Mouse (Mus musculus): ENCODE measurements at regions not wholly inside any gene's neighbourhood (a gene's known extent, or its start where the extent isn't known, plus 50 kb on each side); places are given as distances from the start of the nearest gene placed in this dataset.
A peak's percentile ranks its signal among the peaks of the same experiment; 100 is the strongest.

GRCm38 (mm10) chr13:107151548-107151947 lies 129.6 kb upstream of the Kif2a start:
- Histone ChIP-seq H3K4me1 (ENCODE audit: control insufficient read depth, insufficient read depth, low read length) (no peaks in the 10 kb centered on the region), H3K27me3 (ENCODE audit: control insufficient read depth, insufficient read depth, low read length) (no peaks in the 10 kb centered on the region), H3K4me2 (ENCODE audit: low read depth, low read length) (no peak overlapping the region), H3K36me3 (ENCODE audit: control insufficient read depth, insufficient read depth, low read length) (no peaks in the 10 kb centered on the region), H3K9ac (ENCODE audit: low read length) (no peak overlapping the region), H3K9me3 (replicated peaks; ENCODE audit: control insufficient read depth, low read length) (no peaks in the 10 kb centered on the region), H3K27ac (ENCODE audit: low read length) (no peak overlapping the region), H3K4me3 (replicated peaks; ENCODE audit: low read length) (no peak overlapping the region)
- 79% methylated on average over 5 of the region's 5 CpGs for WGBS
- no peak for ATAC-seq (ENCODE audit: insufficient read depth, low FRiP score)

DNA sequence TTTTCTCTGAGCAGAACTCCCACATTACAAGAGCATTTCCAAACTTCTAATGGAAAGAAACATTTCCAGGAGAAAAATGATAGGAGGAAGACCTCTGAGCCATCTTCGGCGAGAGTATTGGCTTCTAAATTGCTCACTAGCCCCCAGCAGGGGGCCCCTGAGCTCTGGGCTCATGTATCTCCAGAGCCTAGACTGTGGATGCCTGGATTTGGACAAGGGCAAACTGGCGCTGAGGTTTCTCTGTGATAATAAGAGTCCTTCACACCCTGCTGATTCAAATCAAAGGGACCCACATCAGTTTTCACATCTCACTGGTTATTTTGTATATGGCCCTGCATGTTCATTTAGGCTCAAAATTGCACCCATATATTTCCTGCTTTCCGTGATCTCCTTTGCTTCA lies 119.3 kb upstream of the Kif2a start:
- H3K9ac ChIP-seq (ENCODE audit: low read length): no peak overlapping the region
- no peak overlapping the region for H3K27ac ChIP-seq (ENCODE audit: low read length)
- H3K36me3 ChIP-seq (ENCODE audit: control insufficient read depth, insufficient read depth, low read length): no peaks in the 10 kb centered on the region
- H3K4me3 ChIP-seq (replicated peaks; ENCODE audit: low read length): no peak overlapping the region
- H3K27me3 ChIP-seq (ENCODE audit: control insufficient read depth, insufficient read depth, low read length): no peaks in the 10 kb centered on the region
- no peaks in the 10 kb centered on the region for H3K4me1 ChIP-seq (ENCODE audit: control insufficient read depth, insufficient read depth, low read length)
- H3K9me3 ChIP-seq (replicated peaks; ENCODE audit: control insufficient read depth, low read length): no peaks in the 10 kb centered on the region
- ATAC-seq (ENCODE audit: insufficient read depth, low FRiP score): no peak
- H3K4me2 ChIP-seq (ENCODE audit: low read depth, low read length): no peak overlapping the region
- 62% methylated on average over 4 of the region's 4 CpGs for WGBS

GRCm38 (mm10) chr13:107134125-107134524 lies 112.2 kb upstream of the Kif2a start:
- Histone ChIP-seq H3K9me3 (replicated peaks; ENCODE audit: control insufficient read depth, low read length) (no peaks in the 10 kb centered on the region), H3K9ac (ENCODE audit: low read length) (no peak overlapping the region), H3K27me3 (ENCODE audit: control insufficient read depth, insufficient read depth, low read length) (no peaks in the 10 kb centered on the region), H3K4me2 (ENCODE audit: low read depth, low read length) (no peak overlapping the region), H3K4me1 (ENCODE audit: control insufficient read depth, insufficient read depth, low read length) (no peaks in the 10 kb centered on the region), H3K36me3 (ENCODE audit: control insufficient read depth, insufficient read depth, low read length) (no peaks in the 10 kb centered on the region), H3K27ac (ENCODE audit: low read length) (no peak overlapping the region), H3K4me3 (replicated peaks; ENCODE audit: low read length) (no peak overlapping the region)
- ATAC-seq (ENCODE audit: insufficient read depth, low FRiP score): no peak

DNA sequence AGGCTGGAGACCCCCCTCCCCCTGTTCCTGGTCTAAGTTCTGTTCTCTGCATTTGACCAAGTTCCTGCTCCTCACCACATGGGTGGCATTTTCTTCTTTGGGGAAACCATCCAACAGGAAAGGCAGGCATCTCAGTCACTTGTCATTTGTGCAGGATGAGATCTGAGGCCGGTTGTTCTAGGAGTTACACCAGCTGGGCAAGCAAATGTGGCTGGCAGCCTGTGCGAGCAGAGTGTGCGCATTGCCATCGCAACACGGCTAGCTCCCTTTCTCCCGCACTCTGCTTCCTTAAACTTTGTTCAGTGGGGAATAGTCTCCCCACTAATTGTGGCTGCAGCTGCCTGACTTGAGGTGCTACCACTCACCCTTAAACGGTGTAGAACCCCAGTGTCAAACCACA lies 104.7 kb upstream of the Kif2a start:
- no peaks in the 10 kb centered on the region for H3K36me3 ChIP-seq (ENCODE audit: control insufficient read depth, insufficient read depth, low read length)
- whole genome bisulfite sequencing: 90% methylated on average over 7 of the region's 7 CpGs
- no peak overlapping the region for H3K4me2 ChIP-seq (ENCODE audit: low read depth, low read length)
- no peak overlapping the region for H3K9ac ChIP-seq (ENCODE audit: low read length)
- H3K27ac ChIP-seq (ENCODE audit: low read length): no peak overlapping the region
- no peaks in the 10 kb centered on the region for H3K27me3 ChIP-seq (ENCODE audit: control insufficient read depth, insufficient read depth, low read length)
- no peaks in the 10 kb centered on the region for H3K9me3 ChIP-seq (replicated peaks; ENCODE audit: control insufficient read depth, low read length)
- no peak for ATAC-seq (ENCODE audit: insufficient read depth, low FRiP score)
- H3K4me3 ChIP-seq (replicated peaks; ENCODE audit: low read length): no peak overlapping the region
- no peaks in the 10 kb centered on the region for H3K4me1 ChIP-seq (ENCODE audit: control insufficient read depth, insufficient read depth, low read length)

- H3K4me1 ChIP-seq (ENCODE audit: control insufficient read depth, insufficient read depth, low read length): no peaks in the 10 kb centered on the region
- H3K9ac ChIP-seq (ENCODE audit: low read length): no peak overlapping the region
- WGBS: 65% methylated on average over 8 of the region's 8 CpGs
- H3K27me3 ChIP-seq (ENCODE audit: control insufficient read depth, insufficient read depth, low read length): no peaks in the 10 kb centered on the region
- H3K4me2 ChIP-seq (ENCODE audit: low read depth, low read length): no peak overlapping the region
- ATAC-seq (ENCODE audit: insufficient read depth, low FRiP score): no peak
- H3K4me3 ChIP-seq (replicated peaks; ENCODE audit: low read length): no peak overlapping the region
- no peak overlapping the region for H3K27ac ChIP-seq (ENCODE audit: low read length)
- no peaks in the 10 kb centered on the region for H3K9me3 ChIP-seq (replicated peaks; ENCODE audit: control insufficient read depth, low read length)
- no peaks in the 10 kb centered on the region for H3K36me3 ChIP-seq (ENCODE audit: control insufficient read depth, insufficient read depth, low read length)
Measured at GRCm38 (mm10) chr13:107124130-107124668, 102.3 kb upstream of the Kif2a start.

DNA sequence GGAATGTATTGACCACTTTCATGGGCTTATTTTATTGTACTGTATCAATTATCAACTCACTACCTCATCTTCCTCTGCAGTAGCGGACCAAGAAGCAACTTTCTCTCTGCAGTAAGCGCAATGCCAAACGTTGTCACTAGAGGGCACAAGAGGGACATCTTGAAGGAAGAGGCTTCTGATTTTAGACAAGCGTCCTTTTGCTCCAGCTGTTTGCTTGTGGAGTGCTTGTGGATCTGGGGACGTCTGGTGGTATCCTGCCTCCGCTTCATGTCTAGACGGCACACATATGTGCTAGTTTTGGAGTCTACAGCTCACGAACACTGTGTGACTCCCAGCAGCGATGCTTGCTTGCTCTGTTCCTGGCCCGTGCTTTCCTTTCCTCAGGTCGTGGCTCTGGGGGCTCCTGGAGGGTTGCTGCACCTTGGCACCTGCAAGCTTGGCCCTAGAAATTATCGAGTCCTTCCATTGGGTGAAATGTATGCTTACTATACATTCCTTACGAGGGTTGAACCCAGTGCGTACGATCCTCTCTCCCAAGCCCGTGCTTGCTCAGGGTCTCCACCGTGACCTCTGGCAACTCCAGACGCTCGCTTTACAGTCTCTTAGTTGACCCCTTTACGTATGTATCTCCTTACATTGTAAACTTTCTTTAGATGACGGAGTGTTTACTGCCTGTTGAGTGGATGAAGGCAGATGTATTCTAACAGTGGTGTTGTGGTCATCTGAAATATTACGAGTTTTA lies 92.2 kb upstream of the Kif2a start:
- ATAC-seq (ENCODE audit: insufficient read depth, low FRiP score): peak; percentile 56; the same call in 1 of the 2 replicates
- Histone ChIP-seq H3K4me2 (ENCODE audit: low read depth, low read length) (no peak overlapping the region), H3K27ac (ENCODE audit: low read length) (no peak overlapping the region), H3K27me3 (ENCODE audit: control insufficient read depth, insufficient read depth, low read length) (no peaks in the 10 kb centered on the region), H3K9me3 (replicated peaks; ENCODE audit: control insufficient read depth, low read length) (no peaks in the 10 kb centered on the region), H3K4me3 (replicated peaks; ENCODE audit: low read length) (no peak overlapping the region), H3K4me1 (ENCODE audit: control insufficient read depth, insufficient read depth, low read length) (no peaks in the 10 kb centered on the region), H3K36me3 (ENCODE audit: control insufficient read depth, insufficient read depth, low read length) (no peaks in the 10 kb centered on the region), H3K9ac (ENCODE audit: low read length) (no peak overlapping the region)
- WGBS: 50% methylated on average over 22 of the region's 22 CpGs

GRCm38 (mm10) chr13:107108045-107108444 lies 86.1 kb upstream of the Kif2a start:
- Histone ChIP-seq H3K27ac (ENCODE audit: low read length) (no peak overlapping the region), H3K4me1 (ENCODE audit: control insufficient read depth, insufficient read depth, low read length) (no peaks in the 10 kb centered on the region), H3K4me2 (ENCODE audit: low read depth, low read length) (no peak overlapping the region), H3K9me3 (replicated peaks; ENCODE audit: control insufficient read depth, low read length) (no peaks in the 10 kb centered on the region), H3K27me3 (ENCODE audit: control insufficient read depth, insufficient read depth, low read length) (no peaks in the 10 kb centered on the region), H3K9ac (ENCODE audit: low read length) (no peak overlapping the region), H3K4me3 (replicated peaks; ENCODE audit: low read length) (no peak overlapping the region), H3K36me3 (ENCODE audit: control insufficient read depth, insufficient read depth, low read length) (no peaks in the 10 kb centered on the region)
- 88% methylated on average over 5 of the region's 5 CpGs for WGBS
- ATAC-seq (ENCODE audit: insufficient read depth, low FRiP score): no peak

- Histone ChIP-seq H3K4me3 (replicated peaks; ENCODE audit: low read length) (no peak overlapping the region), H3K27me3 (ENCODE audit: control insufficient read depth, insufficient read depth, low read length) (no peaks in the 10 kb centered on the region), H3K4me1 (ENCODE audit: control insufficient read depth, insufficient read depth, low read length) (no peaks in the 10 kb centered on the region), H3K36me3 (ENCODE audit: control insufficient read depth, insufficient read depth, low read length) (no peaks in the 10 kb centered on the region), H3K9me3 (replicated peaks; ENCODE audit: control insufficient read depth, low read length) (no peaks in the 10 kb centered on the region), H3K4me2 (ENCODE audit: low read depth, low read length) (no peak overlapping the region), H3K9ac (ENCODE audit: low read length) (no peak overlapping the region), H3K27ac (ENCODE audit: low read length) (no peak overlapping the region)
- no peak for ATAC-seq (ENCODE audit: insufficient read depth, low FRiP score)
- WGBS: 56% methylated on average over 9 of the region's 9 CpGs
Measured at GRCm38 (mm10) chr13:107107572-107107971, 85.6 kb upstream of the Kif2a start.

GRCm38 (mm10) chr13:107105510-107105909 lies 83.6 kb upstream of the Kif2a start:
- 61% methylated on average over 1 of the region's 1 CpGs for WGBS
- no peak for ATAC-seq (ENCODE audit: insufficient read depth, low FRiP score)
- no peaks in the 10 kb centered on the region for H3K4me1 ChIP-seq (ENCODE audit: control insufficient read depth, insufficient read depth, low read length)

More at GRCm38 (mm10) chr13:107105510-107105909, 83.6 kb upstream of the Kif2a start:
- no peak overlapping the region for H3K4me2 ChIP-seq (ENCODE audit: low read depth, low read length)
- no peak overlapping the region for H3K27ac ChIP-seq (ENCODE audit: low read length)
- no peak overlapping the region for H3K9ac ChIP-seq (ENCODE audit: low read length)
- no peaks in the 10 kb centered on the region for H3K27me3 ChIP-seq (ENCODE audit: control insufficient read depth, insufficient read depth, low read length)
- no peaks in the 10 kb centered on the region for H3K9me3 ChIP-seq (replicated peaks; ENCODE audit: control insufficient read depth, low read length)
- no peak overlapping the region for H3K4me3 ChIP-seq (replicated peaks; ENCODE audit: low read length)
- no peaks in the 10 kb centered on the region for H3K36me3 ChIP-seq (ENCODE audit: control insufficient read depth, insufficient read depth, low read length)
